Mouse (Mus musculus): ENCODE measurements around the gene Ap3d1. TPM values are rescaled to one million over a fixed set of nuclear protein-coding genes. Genes with fewer than 3 reads are reported as not detected.
A peak's percentile ranks its signal among the peaks of the same experiment; 100 is the strongest.

Gene Ap3d1
- total RNA-seq (2018; cell fraction: chromatin; rRNA removed): 100 to 1,000 TPM; 215 to 616 (median 362) TPM
- 100 to 1,000 TPM in 12 of 26 experiments, 10 to 100 TPM in 14; 69.8 to 127 (median 94.9) TPM for total RNA-seq (2018; cell fraction: cytosol; rRNA removed)
- total RNA-seq (2018; cell fraction: nucleus; rRNA removed): 100 to 1,000 TPM; 117 to 321 (median 197) TPM
- 92.5 to 126 TPM (median 111 TPM) in 3 replicates for polyA plus RNA-seq (2018)

DNA sequence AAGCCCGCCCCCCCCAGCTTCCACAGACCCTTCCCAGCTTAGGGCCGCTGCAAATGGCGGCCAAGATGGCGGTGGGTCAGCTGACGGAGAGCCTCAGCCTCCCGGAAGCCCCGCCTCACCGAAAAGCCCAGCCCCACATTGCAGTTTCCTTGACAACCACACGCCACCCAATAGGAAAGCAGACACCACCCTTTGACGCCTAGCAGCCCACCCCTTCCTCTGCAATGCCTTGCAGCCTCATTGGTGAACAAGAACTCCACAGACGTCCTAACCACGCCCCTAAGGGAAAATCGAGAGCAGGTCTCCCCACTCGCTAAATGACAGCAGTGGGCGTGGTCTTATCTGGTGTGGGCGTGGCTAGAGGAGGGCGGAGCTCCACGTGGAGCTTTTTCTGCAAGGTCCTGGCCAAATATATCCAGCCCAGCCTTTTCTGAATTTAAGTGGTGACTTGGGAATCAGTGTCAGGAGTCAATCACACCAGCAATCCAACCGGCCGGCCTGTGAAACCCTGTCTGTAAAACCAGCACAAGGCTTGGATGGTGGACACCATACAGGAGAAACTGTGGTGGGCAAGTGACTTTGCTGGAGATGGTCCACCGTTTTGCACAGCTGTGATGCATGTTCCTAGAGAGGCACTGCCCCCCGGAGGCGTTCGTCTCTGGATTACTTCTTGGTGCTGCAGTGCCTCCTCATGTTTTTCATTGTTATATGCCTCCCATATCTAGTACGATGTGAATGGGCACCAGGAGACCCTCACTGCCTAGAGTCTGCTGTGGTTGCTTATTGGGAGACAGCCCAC lies at the start of gene Ap3d1:
Ap3d1 (minus strand) TSS at position 85 of the 799 bp plus-strand sequence.
- Histone ChIP-seq H3K27ac (peak within 1 kb of the TSS; percentile 86), H3K4me3 (ENCODE audit: inconsistent target) (peak within 1 kb of the TSS; percentile 93), H3K36me3 (ENCODE audit: inconsistent target) (no peaks in the 10 kb centered on the region), H3K79me2 (ENCODE audit: inconsistent target) (peaks cover 47% of the 10 kb centered on the region)
- 2% methylated on average over 23 of the region's 25 CpGs for WGBS (ENCODE audit: missing documents)

DNA sequence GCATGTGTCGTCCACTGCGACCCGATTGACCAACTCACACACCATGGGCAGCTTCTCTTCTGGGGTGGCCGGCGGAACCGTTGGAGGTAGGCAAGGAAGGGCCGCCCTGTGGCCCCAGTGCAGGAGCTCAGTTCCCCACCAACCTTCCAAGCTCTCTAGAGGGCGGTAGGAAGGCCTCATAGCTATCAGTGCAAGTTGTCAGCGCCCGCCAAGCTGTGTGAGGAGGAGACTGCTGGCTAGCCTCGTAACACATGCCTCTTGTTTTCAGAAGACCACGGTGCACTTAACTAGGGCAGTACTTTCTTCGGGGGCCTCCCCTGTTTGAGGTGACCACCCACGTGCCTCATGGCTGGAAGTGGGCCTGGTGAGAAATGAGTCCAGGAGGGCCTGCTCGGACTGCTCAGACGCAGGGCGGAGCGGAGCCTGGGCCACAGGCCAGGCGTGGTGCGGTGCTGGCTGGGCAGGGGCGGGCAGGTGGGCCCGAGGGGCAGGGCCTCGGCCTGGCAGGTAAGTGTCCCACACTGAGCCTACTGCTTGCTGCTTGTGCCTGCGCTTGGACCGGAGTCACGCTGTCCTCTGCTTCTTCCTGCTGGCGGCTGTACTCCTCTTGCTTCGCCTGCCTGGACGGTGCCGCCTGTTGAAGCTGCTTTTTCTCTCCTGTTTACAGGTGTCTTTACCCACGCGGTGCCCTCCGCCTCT lies 49.6 kb upstream of the Ap3d1 start:
- peaks cover 58% of the 10 kb centered on the region for H3K36me3 ChIP-seq (ENCODE audit: inconsistent target)

DNA sequence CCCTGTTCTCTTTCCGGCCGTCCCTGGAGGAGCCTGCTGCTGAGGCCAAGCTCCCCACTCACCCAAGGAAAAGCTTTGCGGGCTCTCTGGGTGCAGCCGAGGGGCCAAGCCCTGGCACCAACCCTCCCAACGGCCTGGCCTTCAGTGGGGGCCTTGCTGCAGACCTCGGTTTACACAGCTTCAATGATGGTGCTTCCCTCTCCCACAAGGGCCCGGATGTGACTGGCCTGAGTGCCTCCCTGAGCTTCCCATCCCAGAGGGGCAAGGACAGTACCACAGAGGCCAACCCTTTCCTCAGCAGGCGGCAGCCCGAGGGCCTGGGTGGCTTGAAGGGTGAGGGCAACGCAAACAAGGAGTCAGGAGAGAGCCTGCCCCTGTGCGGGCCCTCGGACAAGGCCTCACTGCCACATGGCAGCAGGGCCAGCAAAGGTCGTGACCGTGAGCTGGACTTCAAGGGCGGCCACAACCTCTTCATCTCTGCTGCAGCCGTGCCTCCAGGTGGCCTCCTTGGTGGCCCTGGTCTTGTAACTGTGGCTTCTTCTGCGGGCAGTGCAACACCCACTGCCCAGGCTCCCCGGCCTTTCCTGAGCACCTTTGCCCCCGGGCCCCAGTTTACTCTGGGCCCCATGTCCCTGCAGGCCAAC lies 48.8 kb upstream of the Ap3d1 start:
- Histone ChIP-seq H3K36me3 (ENCODE audit: inconsistent target) (peaks cover 65% of the 10 kb centered on the region), H3K4me3 (ENCODE audit: inconsistent target) (no peak overlapping the region), H3K79me2 (ENCODE audit: inconsistent target) (peaks cover 11% of the 10 kb centered on the region), H3K27ac (no peak overlapping the region)
- WGBS (ENCODE audit: missing documents): 96% methylated on average over 19 of the region's 19 CpGs

More for the DNA sequence above, 49.6 kb upstream of the Ap3d1 start:
- Histone ChIP-seq H3K4me3 (ENCODE audit: inconsistent target) (no peak overlapping the region), H3K27ac (no peak overlapping the region), H3K79me2 (ENCODE audit: inconsistent target) (peaks cover 18% of the 10 kb centered on the region)
- 71% methylated on average over 33 of the region's 33 CpGs for WGBS (ENCODE audit: missing documents)

DNA sequence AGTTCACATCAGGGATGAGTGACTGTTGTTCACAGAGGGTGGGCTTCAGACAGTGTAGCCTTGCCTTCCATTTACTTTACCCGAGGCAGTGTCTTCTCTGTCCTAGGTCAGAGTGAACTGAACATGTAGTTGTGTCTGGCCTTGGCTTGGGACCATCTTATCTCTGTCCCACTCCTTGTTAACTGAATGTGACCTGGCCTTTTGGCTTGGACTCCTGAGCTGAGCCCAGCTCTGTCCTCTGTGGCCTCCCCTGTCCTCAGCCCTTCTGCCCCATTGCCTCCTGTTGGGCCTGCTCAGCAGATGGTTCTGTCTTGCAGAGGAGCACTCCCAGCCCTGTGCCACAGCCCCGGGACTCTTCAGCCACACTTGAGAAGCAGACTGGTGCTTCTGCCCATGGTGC lies 45.5 kb upstream of the Ap3d1 start:
- Histone ChIP-seq H3K36me3 (ENCODE audit: inconsistent target) (peaks cover 77% of the 10 kb centered on the region), H3K4me3 (ENCODE audit: inconsistent target) (no peak overlapping the region), H3K79me2 (ENCODE audit: inconsistent target) (no peaks in the 10 kb centered on the region), H3K27ac (no peak overlapping the region)
- 89% methylated on average over 2 of the region's 2 CpGs for WGBS (ENCODE audit: missing documents)

DNA sequence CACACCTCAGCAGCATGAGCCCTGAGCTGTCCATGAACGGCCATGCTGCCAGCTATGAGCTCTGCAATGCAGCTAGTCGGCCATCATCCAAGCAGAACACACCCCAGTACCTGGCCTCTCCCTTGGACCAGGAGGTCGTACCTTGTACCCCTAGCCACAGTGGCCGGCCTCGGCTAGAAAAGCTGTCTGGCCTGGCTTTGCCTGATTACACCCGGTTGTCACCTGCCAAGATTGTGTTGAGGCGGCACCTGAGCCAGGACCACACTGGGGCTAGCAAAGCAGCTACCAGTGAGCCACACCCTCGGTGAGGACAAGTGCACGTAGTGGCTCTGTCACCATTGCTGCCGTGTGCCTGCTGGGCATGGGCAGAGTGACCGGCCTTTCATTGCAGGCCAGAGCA lies 43.9 kb upstream of the Ap3d1 start:
- Histone ChIP-seq H3K36me3 (ENCODE audit: inconsistent target) (peaks cover 92% of the 10 kb centered on the region), H3K27ac (no peak overlapping the region), H3K4me3 (ENCODE audit: inconsistent target) (no peak overlapping the region), H3K79me2 (ENCODE audit: inconsistent target) (no peaks in the 10 kb centered on the region)
- WGBS (ENCODE audit: missing documents): 94% methylated on average over 11 of the region's 11 CpGs

DNA sequence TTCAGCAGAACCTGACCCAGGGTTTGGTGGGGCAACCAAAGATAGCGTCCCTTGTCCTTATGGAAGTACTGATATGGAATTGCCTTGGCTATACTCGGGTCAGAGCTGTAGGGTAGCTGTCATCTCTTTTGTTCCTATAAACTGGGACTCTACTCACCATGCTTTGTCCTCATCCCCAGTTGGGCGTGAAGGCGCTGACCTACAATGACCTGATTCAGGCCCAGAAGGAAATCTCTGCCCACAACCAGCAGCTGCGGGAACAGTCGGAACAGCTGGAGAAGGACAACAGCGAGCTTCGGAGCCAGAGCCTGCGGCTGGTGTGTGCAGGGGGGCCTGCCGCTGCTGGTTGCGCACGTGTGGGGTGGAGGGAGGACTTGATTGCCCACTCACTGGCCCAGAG lies 42.8 kb upstream of the Ap3d1 start:
- Histone ChIP-seq H3K4me3 (ENCODE audit: inconsistent target) (no peak overlapping the region), H3K27ac (no peak overlapping the region), H3K79me2 (ENCODE audit: inconsistent target) (no peaks in the 10 kb centered on the region), H3K36me3 (ENCODE audit: inconsistent target) (peaks cover 94% of the 10 kb centered on the region)
- 90% methylated on average over 12 of the region's 12 CpGs for WGBS (ENCODE audit: missing documents)

DNA sequence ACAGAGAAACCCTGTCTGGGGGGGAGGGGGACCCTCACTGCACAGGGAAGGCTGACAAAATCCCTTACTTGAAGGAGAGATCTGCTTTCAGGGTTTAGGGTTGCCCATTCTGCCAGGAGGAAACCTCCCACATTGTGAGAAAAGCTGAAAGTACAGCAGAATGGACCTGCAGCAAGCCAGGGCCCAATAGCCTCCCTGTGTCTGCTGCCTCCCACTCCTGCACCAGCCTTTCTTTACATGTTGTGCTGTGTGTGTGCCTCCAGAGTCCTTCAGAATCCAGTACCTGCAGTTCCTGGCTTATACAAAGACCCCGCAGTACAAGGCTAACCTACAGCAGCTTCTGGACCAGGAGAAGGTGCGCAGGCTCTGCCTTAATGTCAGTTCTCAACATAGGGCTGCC lies 42.2 kb upstream of the Ap3d1 start:
- WGBS (ENCODE audit: missing documents): 97% methylated on average over 2 of the region's 2 CpGs
- Histone ChIP-seq H3K27ac (no peak overlapping the region), H3K4me3 (ENCODE audit: inconsistent target) (no peak overlapping the region), H3K36me3 (ENCODE audit: inconsistent target) (peaks cover 91% of the 10 kb centered on the region), H3K79me2 (ENCODE audit: inconsistent target) (no peaks in the 10 kb centered on the region)

DNA sequence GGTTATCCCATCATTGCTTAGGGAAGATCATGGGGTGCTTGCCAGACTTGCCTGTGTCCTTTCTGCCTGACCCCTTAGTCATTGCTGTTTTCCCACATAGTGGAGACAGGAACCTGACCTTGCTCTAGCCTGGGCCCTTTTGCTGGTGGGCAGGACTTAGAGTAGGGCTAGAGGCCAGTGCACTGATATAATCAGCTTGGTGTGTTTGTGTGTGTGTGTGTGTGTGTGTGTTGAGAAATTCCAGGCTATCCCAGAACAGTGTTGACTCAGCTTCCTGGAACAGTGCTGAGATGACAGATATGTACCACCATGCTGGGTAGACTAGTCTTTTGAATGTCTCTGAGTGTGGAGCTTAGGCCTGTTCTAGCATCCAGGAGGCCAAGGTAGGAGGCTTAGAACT lies 37.5 kb upstream of the Ap3d1 start:
- Histone ChIP-seq H3K79me2 (ENCODE audit: inconsistent target) (peaks cover 11% of the 10 kb centered on the region; the same call in 1 of the 2 replicates), H3K36me3 (ENCODE audit: inconsistent target) (peaks cover 89% of the 10 kb centered on the region), H3K27ac (no peak overlapping the region), H3K4me3 (ENCODE audit: inconsistent target) (no peak overlapping the region)

DNA sequence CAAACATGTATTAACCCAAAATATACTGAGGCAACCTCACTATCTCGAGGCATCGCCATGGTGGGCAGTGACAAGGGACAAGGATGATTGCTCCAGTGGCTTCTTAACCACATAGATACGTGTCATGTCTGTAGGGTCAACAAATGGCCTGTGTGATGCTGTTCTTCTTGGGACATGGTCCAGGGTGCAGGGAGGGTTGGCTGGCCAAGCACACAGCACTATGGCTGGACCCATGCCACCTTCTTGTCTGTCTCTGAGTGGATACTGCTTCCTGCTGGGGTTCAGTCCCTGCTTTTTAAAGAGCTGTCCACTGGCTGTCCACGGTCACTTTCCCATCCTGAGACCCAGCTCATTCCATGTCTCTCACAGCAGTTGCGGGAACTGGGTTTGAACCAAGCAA lies 35.1 kb upstream of the Ap3d1 start:
- Histone ChIP-seq H3K4me3 (ENCODE audit: inconsistent target) (no peak overlapping the region), H3K79me2 (ENCODE audit: inconsistent target) (peaks cover 11% of the 10 kb centered on the region; the same call in 1 of the 2 replicates), H3K27ac (no peak overlapping the region), H3K36me3 (ENCODE audit: inconsistent target) (peaks cover 83% of the 10 kb centered on the region)
- 98% methylated on average over 5 of the region's 5 CpGs for WGBS (ENCODE audit: missing documents)

DNA sequence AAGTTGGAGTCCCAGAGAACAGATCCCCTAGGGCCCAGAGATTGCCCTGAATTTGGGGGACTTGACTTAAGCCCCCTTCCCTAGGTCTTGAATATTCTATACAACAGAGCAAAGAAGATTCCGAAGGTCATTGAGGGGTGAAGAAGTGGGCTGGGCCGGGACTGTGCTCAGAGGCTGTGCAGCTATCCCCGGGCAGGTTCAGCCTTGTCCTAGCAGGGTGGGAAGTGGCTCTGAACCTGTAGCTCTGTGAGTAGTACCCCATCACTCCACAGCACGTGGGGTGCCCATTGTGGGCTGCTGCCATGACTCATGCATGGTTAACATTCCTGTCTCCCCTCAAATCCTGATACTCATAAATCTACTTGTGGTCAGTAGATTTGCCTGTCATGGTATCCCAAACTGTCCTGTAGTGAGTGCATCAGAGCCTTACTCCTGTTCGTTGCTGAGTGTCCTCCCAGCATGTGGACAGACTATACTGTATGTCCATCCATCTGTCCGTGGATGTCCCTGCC lies 34.4 kb upstream of the Ap3d1 start:
- no peak overlapping the region for H3K27ac ChIP-seq
- H3K36me3 ChIP-seq (ENCODE audit: inconsistent target): peaks cover 83% of the 10 kb centered on the region
- 92% methylated on average over 6 of the region's 6 CpGs for WGBS (ENCODE audit: missing documents)
- H3K79me2 ChIP-seq (ENCODE audit: inconsistent target): peaks cover 11% of the 10 kb centered on the region; the same call in 1 of the 2 replicates
- H3K4me3 ChIP-seq (ENCODE audit: inconsistent target): no peak overlapping the region

DNA sequence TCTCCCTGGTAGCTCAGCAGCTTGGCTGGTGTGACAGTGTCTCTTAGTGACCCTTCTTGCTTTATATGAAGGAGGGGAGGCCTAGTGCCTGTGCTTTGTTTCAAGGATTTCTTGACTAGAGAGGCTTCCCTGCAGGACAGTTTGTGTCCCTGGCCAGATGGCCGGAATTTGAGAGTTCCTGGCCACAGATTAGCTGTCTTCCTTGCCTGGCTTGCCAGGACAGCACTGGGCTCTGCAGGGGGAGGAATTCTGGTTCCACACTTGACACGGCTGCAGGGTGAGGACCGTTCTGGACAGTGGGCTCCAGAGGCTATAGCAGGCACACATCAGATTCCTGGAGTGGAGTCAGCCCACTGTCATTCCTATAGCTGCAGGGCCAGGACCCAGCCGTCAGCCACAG lies 33.7 kb upstream of the Ap3d1 start:
- Histone ChIP-seq H3K27ac (no peak overlapping the region), H3K36me3 (ENCODE audit: inconsistent target) (peaks cover 83% of the 10 kb centered on the region), H3K4me3 (ENCODE audit: inconsistent target) (no peak overlapping the region), H3K79me2 (ENCODE audit: inconsistent target) (peaks cover 11% of the 10 kb centered on the region; the same call in 1 of the 2 replicates)
- 96% methylated on average over 4 of the region's 4 CpGs for WGBS (ENCODE audit: missing documents)

DNA sequence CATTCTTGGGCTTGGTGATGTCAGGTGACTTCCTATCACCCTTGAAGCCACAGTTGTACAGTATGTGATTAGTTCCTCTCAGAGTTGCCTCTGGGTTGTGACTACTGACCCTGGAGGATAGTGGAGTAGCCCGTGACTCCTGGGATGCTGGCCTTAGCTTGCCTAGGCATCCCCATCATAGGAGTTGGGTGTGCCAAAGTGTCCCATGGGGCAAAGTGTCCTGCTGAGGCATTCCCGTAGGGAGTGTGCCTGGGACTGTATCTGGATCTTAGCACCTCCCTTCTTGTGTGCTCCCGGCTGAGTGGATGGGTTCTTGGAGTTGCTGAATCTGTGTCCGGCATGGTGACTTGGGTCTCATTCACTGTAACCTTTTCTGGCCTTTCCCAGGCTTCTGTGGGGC lies 32.9 kb upstream of the Ap3d1 start:
- H3K4me3 ChIP-seq (ENCODE audit: inconsistent target): no peak overlapping the region
- WGBS (ENCODE audit: missing documents): 98% methylated on average over 4 of the region's 4 CpGs
- peaks cover 83% of the 10 kb centered on the region for H3K36me3 ChIP-seq (ENCODE audit: inconsistent target)
- H3K79me2 ChIP-seq (ENCODE audit: inconsistent target): peaks cover 11% of the 10 kb centered on the region; the same call in 1 of the 2 replicates
- no peak overlapping the region for H3K27ac ChIP-seq

DNA sequence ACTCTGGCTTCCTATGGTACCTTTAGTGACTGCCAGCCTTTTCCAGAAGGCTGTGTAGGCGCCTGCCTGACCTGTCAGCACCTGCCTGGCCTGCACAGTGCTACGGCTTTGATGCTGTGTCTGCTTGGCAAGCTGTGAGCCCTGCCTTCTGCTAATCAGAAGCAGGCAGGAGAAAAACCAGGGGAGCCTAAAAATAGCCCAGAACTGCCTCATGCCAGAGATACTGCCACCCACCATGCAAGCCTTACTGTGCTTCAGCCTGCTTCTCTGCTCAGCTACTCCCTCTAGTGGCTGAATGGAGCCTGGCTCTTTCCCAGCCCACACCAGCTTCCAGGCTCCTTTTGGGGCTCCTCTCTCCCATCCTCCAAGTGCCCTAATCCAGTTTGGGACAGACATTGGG lies 32.5 kb upstream of the Ap3d1 start:
- H3K27ac ChIP-seq: peak overlapping the region; percentile 29
- WGBS (ENCODE audit: missing documents): 52% methylated on average over 2 of the region's 2 CpGs
- H3K36me3 ChIP-seq (ENCODE audit: inconsistent target): peaks cover 85% of the 10 kb centered on the region

DNA sequence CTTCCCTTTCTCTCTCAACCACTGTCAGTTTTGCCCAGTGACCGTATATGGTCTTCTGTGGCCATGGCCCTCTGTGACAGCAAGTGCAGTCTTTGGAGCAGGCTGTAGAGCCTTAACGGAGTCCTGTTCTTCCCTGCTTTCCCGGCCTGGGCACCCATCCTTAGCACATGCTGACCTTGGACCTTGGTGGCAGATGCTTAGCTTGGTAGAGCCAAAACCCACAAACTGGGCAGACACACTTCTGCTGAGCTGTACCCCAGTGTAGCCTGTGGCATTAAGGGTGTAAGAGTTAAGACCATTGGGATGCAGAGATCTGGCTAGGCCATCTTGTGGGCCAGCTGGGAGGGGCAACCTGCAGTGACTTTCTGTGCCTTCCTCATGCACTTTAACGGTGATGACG lies 31.8 kb upstream of the Ap3d1 start:
- no peak overlapping the region for H3K4me3 ChIP-seq (ENCODE audit: inconsistent target)
- H3K79me2 ChIP-seq (ENCODE audit: inconsistent target): peaks cover 11% of the 10 kb centered on the region; the same call in 1 of the 2 replicates
- 71% methylated on average over 5 of the region's 5 CpGs for WGBS (ENCODE audit: missing documents)
- peak overlapping the region; percentile 29 for H3K27ac ChIP-seq
- peaks cover 88% of the 10 kb centered on the region for H3K36me3 ChIP-seq (ENCODE audit: inconsistent target)

More for the DNA sequence above, 32.5 kb upstream of the Ap3d1 start:
- peaks cover 11% of the 10 kb centered on the region; the same call in 1 of the 2 replicates for H3K79me2 ChIP-seq (ENCODE audit: inconsistent target)
- H3K4me3 ChIP-seq (ENCODE audit: inconsistent target): no peak overlapping the region
